Mouse (Mus musculus) CD4-positive naive resting alpha-beta T cell, adult 76 days (primary cell): ENCODE results near the gene Cyp4f18. TPM values are rescaled to one million over a fixed set of nuclear protein-coding genes. Genes with fewer than 3 reads are reported as not detected.

Experiments used
- total RNA-seq: library from RNA; stranded (reverse); gene quantifications from one replicate; pipeline ENCODE4 v1.2.4, GENCODE M21; 2023

The Cyp4f18 gene
- total RNA-seq = 12.9 TPM

GRCm38 (mm10) chr8:72009473-72009872 lies at the start of gene Cyp4f18:
TSS of gene Cyp4f18 (minus strand) at chr8:72009626.

GRCm38 (mm10) chr8:72040918-72041317 lies 31.5 kb upstream of the Cyp4f18 start, which contains the start of gene Olfr372:
TSS of gene Olfr372 (plus strand) at chr8:72041218.

DNA sequence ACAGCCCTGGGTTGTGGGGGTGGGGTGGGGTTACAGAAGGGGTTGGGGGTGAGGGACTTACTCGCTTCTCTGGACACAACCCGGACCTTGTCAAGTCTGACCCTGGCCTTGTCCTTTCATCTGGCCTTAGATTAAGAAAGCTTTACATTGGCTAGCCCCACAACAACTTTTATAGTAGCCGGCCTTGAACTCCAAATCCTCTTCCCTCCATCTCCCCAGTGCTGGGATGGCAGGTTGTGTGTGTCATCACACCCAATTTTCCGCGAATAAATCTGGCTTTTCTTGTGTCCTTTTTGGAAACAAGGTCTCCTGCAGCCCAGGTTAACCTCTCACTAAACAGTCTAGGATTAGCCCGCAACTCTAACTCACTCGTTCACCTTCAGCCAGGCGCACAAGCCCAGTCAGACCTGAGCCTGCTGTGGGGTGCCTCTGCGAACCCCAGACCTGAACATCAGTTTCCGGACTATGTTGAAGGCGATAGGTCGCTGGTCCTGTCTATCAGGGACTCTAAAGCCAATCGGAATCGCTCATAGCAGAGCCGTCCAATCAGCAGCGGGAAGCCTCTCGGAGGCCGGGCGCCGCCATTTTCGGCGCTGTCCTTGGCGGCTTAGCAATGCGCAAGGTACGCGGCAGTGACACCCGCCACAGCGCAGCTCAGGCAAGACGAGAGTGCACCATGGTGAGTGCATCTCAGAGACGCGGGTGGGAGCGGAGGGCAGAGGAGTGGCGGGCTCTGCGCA lies 58.8 kb downstream of the Cyp4f18 start, which contains the start of gene Zfp961:
TSS of gene Zfp961 (plus strand) at position 557 of the 740 bp plus-strand sequence.

Other genes with a start within 250 kb of the Cyp4f18 start
- 11.5 TPM for gene Zfp709, start 127.6 kb downstream of the Cyp4f18 start, total RNA-seq
- gene Zfp882, start 101.0 kb downstream of the Cyp4f18 start, total RNA-seq = 5.5 TPM
- 8.0 TPM for gene Zfp617, start 101.0 kb downstream of the Cyp4f18 start, total RNA-seq
- gene Zfp961, start 58.6 kb downstream of the Cyp4f18 start, total RNA-seq = 8.1 TPM
- not detected for gene Olfr372, start 31.6 kb upstream of the Cyp4f18 start, total RNA-seq
- 0.21 TPM for gene Olfr373, start 73.6 kb upstream of the Cyp4f18 start, total RNA-seq
- 0.38 TPM for gene Olfr374, start 97.4 kb upstream of the Cyp4f18 start, total RNA-seq
- gene Tpm4, start 125.3 kb upstream of the Cyp4f18 start, total RNA-seq = 151 TPM
- gene Rab8a, start 151.6 kb upstream of the Cyp4f18 start, total RNA-seq = 122 TPM
- 13.5 TPM for gene Hsh2d, start 180.0 kb upstream of the Cyp4f18 start, total RNA-seq
- gene Cib3, start 203.2 kb upstream of the Cyp4f18 start, total RNA-seq = 1.2 TPM
- gene Gm11034, start 204.0 kb upstream of the Cyp4f18 start, total RNA-seq = not detected
- 61.6 TPM for gene Fam32a, start 210.1 kb upstream of the Cyp4f18 start, total RNA-seq
- 114 TPM for gene Ap1m1, start 230.4 kb upstream of the Cyp4f18 start, total RNA-seq